Mouse (Mus musculus): ENCODE measurements at regions not wholly inside any gene's neighbourhood (a gene's known extent, or its start where the extent isn't known, plus 50 kb on each side); places are given as distances from the start of the nearest gene placed in this dataset.
A peak's percentile ranks its signal among the peaks of the same experiment; 100 is the strongest.

DNA sequence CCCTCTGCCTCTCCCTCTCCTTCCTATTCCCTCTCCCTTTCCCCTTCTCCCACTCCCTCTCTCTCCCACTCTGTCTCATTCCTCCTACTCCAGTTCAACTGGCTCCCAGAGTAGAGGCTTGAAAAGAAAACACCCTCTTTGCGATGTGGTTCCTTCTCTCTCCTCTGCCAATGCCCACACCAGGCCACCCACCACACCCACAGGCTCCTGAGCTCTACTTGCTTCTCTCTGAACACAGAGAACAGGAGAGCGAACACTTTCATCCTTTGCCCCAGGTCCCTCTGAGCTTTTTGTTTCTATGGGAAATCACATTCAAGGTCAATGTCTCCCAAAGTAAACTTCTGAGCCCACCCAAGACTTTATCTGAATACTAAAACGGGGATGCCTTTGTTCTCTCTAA lies 155.8 kb downstream of the Insig2 start:
- no peak for DNase-seq (ENCODE audit: low read depth)

DNA sequence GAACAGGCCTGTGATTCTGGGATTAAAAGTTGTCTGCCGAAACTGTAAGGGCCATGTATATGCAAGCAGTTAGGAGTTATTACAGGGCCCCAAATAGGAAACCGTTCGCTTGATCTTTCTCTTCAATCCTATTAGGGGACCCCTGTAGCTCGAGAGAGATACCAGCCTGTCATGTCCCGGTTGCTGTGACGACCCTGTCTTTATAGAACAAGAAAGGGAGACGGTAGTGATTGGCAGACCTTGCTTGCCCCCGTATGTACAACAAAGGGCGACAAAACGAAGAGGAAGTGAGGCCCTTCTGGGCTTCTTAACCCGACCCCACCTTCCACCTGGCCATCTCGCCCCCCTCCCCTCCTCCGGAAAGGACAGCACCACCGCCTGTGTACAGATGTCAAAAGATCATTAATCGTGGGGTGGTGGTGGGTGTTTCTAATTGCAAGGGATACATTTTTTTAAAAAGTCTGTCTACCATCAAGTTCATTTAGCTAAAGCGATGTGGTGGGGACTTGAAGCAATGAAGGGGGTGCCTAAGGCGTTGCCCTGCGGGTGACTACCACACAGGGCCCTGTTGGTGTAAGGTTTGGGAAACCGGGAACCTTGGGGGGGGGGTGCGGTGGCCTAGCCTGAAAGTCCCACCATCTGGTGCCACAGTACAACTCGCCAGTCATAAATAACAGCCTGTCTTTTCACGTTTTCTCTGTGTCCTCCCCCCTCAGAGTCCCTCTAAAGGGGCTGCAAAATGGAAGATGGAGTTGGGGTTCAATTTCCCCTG lies 155.1 kb downstream of the Insig2 start:
- no peak for DNase-seq (ENCODE audit: low read depth)

DNA sequence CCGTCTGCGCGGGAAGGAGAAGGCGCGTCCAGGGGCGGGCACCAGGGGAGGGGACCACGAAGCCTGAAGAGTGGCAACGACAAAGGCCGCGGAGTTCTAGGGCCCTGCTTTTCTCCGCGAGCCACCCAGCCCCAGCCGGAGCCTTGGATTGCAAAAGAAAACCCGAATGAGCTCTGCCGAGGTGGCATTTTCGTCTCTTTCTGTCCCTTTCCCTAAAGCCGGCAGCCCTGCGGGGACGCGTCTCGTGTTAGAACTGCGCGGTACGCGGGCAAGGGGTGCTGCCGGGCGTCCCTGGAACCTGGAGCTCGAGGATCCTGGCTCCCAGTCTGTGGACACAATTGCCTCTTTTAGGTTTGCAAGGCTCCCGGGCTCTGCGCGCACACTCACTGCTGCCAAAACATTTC lies 154.5 kb downstream of the Insig2 start:
- DNase-seq (ENCODE audit: low read depth), result no peak

DNA sequence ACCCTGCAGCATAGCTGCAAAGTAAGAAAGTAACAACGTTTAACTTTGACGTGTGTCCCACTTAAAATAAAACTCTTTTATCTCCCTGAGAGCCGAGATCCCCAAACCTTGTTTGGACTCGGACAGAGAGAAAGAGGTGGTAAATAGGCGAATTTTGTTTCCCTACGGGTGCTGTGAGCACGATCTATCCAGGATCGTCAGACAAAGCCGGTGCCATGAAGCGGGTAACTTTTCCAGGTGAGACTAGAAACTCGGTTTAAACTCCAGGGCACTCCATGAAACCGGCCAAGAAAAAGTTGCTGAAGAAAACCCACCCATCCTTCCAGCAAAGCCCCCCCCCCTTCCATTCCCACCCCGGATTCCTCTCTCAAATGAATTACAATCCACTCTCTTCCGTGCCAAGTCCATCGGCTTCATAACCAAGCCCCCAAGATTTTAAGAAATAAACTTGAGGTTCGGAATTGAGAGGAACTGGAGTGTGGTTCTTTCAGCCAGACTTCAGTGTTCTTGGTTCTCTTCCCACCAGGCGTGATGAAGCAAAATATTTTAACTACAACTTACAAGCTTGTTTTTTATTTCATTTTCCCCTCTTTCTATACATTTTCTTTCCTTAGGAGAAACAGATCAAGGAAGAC lies 153.7 kb downstream of the Insig2 start:
- no peak for DNase-seq (ENCODE audit: low read depth)

DNA sequence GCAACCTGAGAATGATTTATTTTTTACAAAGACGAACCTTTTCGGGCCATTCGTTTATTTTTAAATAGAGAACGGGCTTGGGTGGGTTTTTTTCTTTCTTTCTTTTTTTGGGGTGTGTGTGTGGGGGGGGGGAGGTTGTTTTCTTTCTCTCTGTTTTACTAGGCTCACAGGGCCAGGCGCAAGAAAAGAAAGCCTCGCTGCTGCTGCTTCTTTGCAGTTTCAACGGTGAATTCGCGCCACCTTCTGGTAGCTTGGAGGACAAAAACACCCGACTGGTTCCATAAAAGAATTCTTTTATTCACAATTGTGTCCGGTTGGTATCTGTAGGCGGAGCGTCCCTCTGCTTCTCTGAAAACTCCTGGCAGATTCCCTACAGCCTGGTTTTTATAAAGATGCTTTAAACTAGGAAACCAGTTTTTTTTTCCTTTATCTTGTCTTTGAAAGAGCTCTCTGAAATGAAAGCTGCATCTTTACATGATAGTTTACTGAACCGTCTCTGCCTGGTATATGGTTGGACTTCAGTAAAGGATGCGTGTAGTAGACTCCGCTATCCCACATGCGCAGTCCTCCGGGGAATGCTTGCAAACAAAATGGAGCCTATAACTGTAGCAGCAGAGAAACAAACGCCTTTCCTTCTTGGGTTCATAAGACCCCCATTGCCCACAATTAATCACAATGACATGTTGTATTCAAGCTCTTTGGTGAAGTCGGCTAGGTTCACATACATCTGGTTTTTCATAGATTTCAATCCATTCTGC lies 151.9 kb downstream of the Insig2 start:
- DNase-seq (ENCODE audit: low read depth), result peak; percentile 40

DNA sequence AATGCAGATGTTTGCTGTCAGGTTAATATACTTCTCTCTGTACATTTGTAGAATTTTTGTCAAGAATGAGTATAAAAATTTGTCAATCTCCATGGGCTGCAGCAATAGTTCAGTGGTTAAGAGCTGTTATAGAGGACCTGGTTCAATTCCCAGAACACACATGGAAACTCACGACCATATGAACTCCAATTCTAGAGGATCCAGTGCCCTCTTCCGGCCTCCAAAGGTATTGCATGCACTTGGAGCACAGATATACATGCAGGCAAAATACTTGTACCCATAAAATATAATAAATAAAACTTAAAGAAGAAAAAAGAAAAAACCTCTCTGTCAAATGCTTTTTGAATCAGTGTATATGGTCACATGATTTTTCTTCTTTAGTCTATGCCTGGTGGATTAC lies 143.5 kb downstream of the Insig2 start:
- DNase-seq (ENCODE audit: low read depth), result peak; percentile 11

DNA sequence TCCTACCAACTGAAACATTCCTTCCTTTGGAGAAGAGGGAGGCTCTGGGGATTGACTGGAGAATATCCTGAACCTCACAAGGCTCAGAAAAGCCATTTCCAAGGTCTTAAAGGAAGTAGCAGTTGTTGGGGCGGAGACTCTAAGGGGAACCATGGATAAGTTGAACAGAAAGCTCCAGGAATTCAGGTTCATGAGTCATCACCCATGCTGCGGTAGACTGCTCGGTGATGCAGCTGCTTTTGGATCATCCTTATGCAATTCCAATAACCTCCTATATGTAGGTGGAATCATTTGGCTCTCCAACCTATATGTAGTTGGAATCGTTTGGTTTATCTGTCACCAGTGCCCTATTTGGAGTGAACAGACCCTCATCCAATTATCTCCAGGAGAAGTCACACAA lies 137.6 kb downstream of the Insig2 start:
- DNase-seq (ENCODE audit: low read depth), result no peak

DNA sequence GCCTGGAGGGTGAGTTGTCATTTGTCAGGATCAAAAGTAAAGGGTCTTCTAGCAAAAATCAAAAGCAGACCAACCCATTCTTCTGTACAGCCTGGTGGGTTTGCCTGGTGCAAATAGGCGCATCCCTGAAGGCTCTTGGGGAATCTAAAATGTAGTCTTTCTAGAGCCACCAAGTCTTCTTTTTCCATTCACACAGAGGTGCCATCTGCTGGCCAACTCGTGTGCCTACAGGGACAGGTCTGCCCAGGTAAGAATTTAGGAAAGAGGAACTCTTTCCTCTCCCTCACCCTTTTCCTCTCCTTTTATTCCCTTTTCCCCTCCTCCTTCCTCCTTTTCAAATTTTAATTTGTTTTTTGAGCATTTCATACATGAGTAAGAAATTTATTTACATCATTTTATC lies 116.5 kb downstream of the Insig2 start:
- no peak for DNase-seq (ENCODE audit: low read depth)

DNA sequence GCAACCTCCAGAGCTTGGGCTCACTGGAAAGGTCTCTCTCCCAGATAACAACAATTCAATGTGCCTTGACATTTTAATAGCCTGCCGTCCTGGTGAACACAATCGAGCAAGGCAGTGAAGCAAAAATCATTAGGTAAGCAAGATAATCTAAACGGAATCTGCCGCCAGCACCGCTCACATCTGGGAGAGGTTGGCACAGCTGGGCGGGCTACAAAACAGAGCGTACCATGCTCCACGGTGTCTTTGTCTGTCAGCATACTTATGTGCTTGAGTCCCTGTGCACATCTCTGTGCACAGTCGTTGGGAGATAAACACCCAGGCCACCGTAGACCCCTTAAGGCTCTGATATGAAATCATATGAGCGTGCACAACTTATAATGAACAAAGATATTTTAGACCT lies 108.1 kb downstream of the Insig2 start:
- DNase-seq (ENCODE audit: low read depth), result no peak

DNA sequence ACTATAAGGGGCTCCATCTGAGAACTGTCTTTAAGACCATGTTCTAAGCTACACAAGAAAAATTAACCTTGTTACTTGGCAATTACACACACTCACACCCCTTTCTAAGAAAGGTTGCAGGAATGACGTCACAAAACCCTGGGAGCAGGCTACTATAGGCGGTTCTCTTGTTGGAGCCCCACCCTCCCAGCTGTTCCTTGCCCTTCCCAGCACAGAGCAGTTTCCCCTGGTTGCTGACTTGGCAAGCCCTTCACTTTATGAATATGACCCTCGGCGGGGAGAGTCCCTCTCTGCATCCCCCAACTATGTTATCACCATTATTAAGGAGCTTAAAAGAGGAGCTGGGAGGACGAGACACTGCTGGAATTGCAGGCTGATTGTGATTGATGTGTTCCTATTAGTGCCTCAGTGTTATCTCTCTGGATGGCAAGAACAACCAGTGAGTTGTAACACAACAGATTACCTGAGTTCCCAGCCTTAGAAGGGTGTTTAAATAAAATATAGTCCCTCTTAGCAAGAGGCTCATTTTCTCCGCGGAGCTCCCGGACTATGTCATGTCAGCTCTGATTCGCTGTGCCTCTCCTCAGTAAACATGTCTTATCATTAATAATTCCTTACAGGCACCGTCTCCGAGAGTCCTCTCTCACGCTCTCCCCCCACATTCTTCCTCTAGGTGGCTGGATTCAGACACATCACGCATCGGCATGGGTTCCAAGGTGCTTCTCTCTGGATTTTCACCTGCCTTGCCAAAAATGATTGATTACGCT lies 105.7 kb downstream of the Insig2 start:
- DNase-seq (ENCODE audit: low read depth), result no peak

DNA sequence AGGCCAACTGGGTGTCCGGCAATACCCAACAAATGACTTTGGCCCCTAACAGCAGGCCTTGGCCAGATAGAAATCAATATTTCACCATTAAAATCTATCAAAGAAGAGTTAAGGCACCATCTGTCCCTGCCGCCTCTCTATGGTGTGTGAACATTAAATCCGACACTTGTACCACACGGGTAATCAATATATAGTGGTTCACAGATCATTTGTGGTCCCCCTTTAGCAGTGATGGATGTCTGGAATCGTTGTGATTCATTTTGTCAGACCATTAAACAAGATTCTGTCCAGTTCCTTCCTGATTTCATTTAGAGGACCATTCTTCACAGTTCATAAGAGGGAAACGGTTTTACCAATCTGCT lies 105.2 kb downstream of the Insig2 start:
- no peak for DNase-seq (ENCODE audit: low read depth)

DNA sequence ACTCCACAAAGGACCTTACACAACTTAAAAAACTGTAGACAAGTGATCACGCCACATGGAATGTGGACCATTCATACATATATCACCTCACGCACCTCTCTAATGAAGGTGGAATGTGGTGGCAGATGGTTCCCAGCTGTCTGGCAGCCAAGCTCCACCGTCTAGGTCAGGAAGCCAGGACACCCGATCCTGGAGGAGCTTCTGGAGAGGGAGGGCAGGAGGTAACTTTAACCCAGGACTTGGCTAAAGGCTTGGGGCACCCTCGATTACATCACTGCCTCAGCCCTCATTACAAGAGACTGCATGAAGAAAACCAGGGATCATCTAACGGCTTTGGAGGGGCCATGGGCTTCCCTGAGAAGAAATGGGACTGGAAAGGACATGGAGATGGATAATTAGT lies 88.8 kb downstream of the Insig2 start:
- DNase-seq (ENCODE audit: low read depth), result no peak

DNA sequence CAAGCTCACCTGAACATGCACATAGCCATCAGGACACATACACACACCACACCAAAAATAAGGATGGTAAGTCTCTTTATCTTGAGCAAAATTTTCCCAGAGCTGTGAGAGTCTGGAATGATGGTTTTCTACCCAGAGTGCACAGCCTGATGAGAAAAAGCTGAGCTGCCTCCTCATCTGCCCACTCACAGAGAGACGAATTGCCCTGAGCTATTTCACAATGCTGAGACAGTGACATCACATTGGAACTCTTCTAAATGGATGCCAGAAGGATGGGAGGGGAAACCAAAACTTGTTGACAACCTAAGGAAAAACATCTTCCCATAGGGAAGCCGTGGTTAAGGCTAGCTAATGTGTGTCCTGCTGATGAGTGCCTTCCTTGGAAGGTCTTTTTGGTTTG lies 84.8 kb downstream of the Insig2 start:
- DNase-seq (ENCODE audit: low read depth), result no peak

DNA sequence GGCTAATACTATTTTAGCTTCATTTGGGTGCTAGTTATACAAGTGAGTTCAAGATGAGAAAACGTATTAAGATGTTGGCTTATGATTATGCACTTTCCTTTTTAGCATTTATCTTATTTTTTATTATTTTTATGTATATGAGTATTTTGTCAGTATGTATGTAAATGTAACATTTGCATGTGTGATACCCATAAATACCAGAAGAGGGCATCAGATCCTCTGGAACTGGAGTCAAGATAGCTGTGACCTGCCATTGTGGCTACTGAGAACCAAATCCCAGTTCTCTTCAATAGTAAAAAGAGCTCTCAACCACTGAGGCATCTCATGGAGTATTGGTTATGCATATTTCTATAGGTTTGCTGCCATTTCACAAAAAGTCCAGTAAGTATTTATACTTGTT lies 83.3 kb downstream of the Insig2 start:
- DNase-seq (ENCODE audit: low read depth), result peak; percentile 3

DNA sequence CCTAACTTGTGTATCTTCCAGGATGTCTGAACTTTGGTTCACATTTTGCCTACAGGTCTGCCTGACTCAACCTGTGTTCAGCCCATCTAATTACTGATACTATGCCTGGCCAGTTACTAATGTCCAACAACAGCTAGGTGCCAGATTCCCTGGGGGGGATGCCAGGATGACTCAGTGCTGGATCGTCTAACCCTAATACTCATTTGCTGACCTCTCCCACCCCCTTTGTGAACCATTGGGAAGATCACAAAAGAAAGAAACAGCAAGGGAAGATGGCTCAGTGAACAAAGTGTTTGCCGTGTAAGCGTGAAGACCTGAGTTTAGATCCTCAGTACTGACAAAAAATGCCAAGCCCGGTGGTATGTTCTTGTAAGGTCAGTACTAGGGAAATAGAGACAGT lies 81.7 kb downstream of the Insig2 start:
- DNase-seq (ENCODE audit: low read depth), result no peak

DNA sequence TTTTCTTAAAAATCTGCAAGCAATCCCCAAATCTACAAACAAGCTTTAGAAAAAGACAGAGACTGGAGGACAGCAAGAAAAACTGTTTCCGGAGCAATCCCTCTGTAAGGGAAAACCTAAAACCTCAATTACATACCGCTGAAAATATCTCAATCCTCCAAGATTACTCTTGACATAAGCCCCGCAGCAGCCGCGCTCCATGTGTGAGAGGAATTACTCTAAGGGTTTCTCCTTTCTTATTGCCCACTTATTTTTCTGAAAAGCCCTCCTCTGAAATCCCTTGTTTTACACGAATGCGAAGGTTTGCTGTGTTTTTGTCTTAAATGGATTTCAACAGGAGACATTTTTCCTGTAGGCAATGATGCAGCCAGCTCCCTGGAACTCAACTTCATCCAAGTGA lies 80.3 kb downstream of the Insig2 start:
- DNase-seq (ENCODE audit: low read depth), result no peak

DNA sequence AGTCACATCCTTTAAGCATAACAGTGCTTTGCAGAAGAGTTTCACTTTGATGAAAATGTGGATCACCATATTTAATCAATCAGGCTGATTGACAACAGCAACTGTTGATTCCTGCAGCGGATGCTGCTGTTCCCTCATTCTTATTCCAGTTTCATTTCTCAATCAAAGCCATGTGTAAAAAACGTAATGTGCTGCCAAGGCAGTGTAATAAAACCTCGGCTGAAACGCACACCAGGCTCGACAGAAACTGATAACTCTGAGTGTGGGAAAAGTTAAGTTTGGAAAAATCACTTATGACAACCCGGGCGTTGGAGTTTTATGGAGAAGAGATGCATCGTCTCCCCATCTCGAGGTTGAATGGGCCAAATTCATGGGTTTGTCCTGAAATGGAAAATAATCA lies 78.2 kb downstream of the Insig2 start:
- no peak for DNase-seq (ENCODE audit: low read depth)
